Mouse (Mus musculus): ENCODE results near the gene Hnrnpul2. TPM values are rescaled to one million over a fixed set of nuclear protein-coding genes. Genes with fewer than 3 reads are reported as not detected.
"Not testable (repeated sequence)": the region's sequence is repeated elsewhere in the genome, so short reads cannot be mapped to it uniquely, and the experiment has no call there.

The Hnrnpul2 gene
- total RNA-seq, 2 experiments from 2014 or later, result 73.5 to 83.1 TPM

DNA sequence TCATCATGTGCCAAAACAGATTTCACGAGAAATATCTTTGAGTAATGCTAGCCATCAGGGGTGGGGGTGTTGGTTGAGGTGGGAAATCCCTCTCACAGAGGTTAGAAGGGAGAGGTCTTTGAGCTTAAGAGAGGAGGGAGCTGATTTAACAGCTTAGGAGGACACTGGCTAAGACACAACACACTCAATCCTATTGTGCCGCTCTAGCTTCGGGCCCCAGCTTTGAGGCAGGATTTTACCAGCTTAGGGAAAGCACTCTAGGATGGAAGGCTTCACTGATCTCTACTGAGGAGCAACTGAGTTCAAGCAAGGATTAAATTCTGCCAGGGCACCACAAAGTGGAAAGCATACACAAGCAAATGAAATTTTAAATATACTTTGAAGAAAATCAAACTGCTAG, 2.8 kb upstream of the Hnrnpul2 start:
- no peak for DNase-seq (ENCODE audit: low spot score in 2 of 2)

DNA sequence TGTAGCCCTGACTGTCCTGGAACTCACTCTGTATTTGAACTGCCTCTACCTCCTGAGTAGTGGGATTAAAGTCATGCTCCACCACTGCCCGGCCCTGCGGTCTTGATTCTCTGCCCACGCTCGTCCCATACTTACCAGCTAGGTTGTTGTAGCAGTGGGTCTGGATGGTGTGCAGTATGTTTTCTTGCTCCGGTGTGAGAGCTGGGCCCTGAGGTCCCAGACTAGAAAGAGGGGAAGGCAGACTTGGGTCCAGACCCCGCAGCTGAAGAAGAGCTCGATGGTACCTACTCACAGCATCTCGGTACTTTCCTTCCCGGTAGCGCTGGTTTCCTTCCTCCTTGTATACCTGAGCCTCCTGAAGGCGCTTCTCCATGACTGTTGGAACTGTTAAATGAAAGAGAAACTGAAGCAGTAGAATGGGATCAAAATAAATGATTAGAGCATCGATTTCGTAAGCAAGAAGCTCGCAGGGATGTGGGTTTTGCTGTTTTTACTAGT, 1.5 kb upstream of the Hnrnpul2 start:
- DNase-seq (ENCODE audit: low spot score in 2 of 2), result no peak

DNA sequence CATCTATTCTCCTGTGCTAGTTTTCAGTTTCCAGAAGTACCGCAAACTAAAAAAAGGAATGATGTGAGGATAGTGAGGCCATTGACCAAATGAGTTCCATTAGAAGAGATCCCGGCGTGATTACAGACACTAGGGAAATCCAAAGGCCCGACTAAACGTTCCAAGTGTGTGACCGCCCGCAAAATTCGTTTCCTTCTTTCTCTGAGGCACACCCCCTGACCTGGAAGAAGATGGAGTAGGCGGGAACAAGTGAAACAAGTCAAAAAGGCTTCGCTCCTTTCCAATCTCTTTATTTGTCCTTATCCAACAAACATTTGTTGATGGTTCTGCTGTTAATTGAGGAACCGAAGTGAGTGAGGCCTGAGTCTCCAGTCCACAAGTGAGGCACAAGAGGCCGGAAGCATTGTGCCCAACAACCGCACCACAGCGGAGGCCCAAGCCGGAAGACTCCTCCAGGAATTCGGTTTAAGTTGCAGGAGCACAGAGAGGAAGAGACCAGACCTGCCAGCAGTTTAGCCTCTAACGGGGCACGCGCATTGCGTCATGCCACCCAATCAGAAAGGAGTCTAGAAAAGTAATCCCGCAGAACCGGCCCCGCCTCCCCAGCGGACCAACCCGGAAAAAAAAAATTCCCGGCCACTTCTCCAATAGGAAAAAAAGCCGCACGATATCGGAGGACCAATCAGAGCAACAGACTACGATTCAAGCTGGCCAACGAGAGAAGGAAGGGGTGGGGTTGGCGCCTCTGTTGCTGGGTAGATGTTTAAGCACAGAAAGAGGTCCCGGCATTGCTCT, 812 bp upstream of the Hnrnpul2 start, which contains the start of gene Ttc9c:
TSS of gene Ttc9c (minus strand) at position 533 of the 795 bp plus-strand sequence.
- peak; percentile 76 to 92 for DNase-seq (ENCODE audit: low spot score in 2 of 2)

DNA sequence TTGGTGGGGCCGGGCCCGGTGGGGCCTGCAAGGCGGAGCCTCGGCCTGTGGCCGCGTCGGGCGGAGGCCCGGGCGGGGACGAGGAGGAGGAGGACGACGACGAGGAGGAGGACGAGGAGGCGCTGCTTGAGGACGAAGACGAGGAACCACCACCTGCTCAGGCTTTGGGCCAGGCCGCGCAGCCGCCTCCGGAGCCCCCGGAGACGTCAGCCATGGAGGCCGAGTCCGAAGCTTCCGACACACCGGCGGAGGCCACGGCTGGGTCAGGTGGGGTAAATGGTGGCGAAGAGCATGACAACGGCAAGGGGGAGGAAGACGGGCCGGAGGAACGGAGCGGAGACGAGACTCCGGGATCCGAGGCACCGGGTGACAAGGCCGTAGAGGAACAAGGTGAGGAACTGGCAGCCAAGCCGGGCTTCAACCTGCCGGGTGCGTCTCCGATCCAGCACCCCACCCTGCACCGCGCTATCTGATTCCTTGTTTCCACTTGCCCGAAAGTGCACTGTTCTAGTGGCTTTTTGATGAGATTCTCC, 680 bp downstream of the Hnrnpul2 start:
- DNase-seq (ENCODE audit: low spot score in 2 of 2), result peak in 1 of 2 experiments; percentile 30

DNA sequence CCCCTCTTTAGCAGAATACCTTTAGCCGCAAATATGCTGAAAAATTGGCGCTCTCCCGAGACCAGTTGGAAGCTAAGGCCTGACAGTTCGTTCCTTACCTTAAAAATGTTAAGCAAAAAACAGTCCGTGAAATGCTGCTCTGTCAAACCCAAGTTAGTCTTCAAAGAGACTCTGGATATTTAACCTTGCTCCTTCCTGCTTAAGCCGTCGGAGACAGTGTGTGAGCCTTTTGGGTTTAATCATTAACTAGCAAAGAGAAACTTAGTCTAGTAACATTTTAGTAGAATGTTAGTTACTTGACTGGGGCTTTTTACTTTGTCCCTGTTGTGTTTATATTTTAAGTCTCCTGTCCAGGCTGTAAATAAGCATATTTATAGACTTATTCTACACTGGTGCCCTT, 1.3 kb downstream of the Hnrnpul2 start:
- DNase-seq (ENCODE audit: low spot score in 2 of 2), result no peak

DNA sequence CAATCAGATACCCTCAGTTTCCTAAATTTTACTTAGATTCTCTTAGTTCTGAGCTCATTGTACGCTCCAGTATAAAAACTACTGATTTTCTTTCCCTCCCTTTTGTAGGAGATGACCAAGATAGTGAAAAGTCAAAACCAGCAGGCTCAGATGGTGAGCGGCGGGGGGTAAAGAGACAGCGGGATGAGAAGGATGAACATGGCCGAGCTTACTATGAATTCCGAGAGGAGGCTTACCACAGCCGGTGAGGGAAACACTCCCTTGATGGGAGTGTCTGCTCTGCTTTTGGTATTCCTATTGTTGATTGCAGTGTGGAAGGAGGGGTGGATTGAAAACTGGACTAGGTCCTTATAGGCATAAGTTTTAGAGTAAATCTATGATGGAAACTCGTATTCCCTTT, 2.9 kb downstream of the Hnrnpul2 start:
- no peak for DNase-seq (ENCODE audit: low spot score in 2 of 2)

DNA sequence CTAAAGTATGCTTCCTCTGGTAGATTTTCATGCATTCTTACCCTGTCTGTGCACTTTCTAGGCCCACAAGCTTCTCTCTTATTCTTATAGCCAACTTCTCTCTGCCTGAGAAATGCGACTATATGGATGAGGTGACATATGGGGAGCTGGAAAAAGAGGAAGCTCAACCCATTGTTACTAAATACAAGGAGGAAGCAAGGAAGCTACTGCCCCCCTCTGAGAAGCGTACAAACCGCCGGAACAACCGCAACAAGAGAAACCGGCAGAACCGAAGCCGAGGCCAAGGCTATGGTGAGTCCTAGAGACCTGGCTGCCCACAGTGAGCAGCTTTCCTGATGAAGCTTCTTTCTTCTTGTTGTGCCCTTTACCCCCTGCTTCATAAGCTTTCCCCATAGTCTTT, 9.8 kb downstream of the Hnrnpul2 start, which contains the start of gene AC129217.1:
TSS of gene AC129217.1 (plus strand) at position 114 of the 400 bp plus-strand sequence.
- DNase-seq (ENCODE audit: low spot score in 2 of 2), result no peak

DNA sequence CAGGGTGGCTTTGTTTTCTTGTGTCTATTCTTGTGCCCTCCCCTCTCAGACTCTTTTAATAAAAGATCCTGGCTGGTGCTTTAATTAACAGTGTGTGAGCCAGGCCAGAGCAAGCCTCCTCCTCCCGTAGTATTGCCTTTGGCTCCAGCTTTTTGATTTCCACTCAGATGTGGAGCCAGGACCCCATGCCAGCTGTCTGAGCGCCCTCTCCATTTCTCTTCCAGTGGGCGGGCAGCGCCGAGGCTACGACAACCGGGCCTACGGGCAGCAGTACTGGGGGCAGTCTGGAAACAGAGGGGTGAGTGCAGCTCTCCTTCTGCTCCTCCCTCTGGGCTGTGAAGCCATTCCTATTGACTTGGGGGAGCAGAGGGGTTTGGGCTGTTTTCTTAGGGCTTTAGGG, 10.9 kb downstream of the Hnrnpul2 start:
- DNase-seq (ENCODE audit: low spot score in 2 of 2), result no peak

DNA sequence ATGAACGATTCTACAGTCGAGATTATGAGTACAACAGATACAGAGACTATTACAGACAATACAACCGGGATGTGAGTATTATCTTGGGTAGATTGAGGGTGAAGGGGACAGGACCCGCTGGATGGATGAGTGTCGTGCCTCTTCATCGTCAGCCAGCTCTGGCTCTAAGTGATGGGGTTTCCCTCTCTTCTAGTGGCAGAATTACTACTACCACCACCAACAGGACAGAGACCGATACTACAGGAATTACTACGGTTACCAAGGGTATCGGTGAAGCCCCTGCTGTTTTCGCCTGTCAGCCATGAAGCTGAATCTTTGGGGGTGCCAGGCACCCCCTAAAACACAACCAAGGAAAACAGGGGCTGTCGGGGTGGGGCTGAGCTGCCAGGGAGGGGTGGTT, 11.5 kb downstream of the Hnrnpul2 start:
- DNase-seq (ENCODE audit: low spot score in 2 of 2), result no peak

DNA sequence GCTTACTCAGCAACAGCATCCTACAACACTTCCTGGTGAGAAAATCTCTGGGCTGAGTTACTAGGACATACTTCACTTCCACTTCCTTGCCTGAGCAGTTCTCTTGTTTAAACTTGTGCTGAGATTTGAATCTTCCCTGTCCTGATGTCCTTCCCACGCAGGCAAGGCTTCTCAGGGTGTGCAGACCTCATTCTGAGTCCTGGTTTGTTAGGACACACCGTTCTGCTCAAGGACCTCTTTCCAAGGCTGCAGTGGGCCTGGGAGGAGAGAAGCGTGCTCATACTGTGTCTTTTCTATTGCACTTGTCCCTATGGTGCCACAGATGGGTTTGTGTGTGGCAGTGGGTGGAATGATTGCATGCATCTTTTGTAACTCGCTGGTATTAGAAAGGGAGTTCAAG, 13.2 kb downstream of the Hnrnpul2 start:
- DNase-seq (ENCODE audit: low spot score in 2 of 2), result no peak

DNA sequence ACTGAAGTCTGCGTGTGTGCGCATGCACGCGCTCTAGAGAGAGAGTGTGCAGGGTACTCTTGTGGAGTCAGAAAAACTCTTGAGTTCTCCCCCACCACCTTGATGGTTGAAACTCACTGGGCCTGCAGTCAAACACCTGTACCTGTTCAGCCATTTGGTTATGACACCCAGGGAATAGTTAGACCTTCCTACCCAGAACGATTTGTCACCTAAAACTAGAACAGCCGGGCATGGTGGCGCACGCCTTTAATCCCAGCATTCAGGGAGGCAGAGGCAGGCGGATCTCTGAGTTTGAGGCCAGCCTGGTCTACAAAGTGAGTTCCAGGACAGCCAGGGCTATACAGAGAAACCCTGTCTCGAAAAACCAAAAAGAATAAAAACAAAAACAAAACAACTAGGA, 16.5 kb downstream of the Hnrnpul2 start:
- DNase-seq (ENCODE audit: low spot score in 2 of 2), result not testable (repeated sequence)

DNA sequence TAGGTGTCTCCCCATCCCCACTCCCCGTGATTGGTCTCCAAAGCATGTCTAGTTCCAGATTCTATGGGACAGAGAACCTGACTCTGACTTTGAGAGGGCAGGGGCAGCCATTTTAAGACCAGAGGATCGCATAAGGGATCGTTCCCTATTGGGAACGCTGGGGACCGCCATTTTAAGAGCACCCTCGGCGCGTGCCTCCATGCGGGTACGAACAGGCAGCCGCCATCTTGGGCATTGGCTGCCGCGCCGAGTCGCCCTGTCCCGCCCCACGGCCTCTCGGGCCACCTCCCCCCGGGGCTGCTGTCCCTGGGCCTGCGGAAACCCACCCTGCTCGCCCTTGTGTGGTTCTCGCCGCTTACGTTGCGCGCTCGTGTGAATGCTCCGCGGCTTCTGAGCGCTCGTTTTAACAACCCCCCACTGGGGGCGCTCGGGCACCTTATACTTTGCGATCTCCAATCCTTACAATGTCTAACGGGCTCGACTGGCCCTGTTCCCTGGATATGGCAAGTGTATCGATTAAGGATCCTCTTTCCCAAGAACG, 17.5 kb downstream of the Hnrnpul2 start, which contains the start of gene Bscl2:
TSS of gene Bscl2 (plus strand) at position 217 of the 541 bp plus-strand sequence.
- DNase-seq (ENCODE audit: low spot score in 2 of 2), result peak; percentile 58 to 72

DNA sequence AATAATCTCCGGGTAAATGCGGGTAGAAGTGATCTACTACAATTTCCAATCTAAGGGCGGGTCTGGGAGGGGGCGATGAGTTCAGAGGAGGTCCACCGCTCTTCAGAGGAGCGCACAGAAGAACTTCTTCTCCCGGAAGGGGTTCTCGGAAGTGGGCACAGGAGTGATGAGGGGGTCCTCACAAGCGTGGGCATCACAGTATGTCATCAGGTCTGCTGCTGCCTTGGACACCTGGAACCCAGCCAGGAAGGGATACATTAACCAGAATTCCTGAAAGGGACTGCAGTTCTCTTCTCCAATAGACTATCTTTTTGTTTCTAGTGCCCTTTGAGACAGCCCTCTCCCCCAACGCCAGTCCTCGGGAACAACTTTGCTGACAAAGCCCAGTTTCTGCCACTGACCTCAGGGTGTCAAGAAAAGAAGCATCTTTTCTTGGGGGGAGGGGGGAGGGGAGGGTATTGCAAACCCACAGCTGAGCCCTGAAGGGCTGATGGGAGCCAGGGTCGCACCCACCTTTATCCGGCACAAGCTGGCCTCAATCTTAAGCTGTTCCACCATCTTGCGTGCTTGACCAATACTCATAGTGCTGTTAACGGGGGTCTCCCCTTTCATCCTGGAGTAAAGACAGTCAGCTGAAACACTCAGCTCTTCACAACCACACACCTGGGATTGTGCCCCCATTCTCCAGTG, 18.4 kb downstream of the Hnrnpul2 start:
- DNase-seq (ENCODE audit: low spot score in 2 of 2), result no peak

DNA sequence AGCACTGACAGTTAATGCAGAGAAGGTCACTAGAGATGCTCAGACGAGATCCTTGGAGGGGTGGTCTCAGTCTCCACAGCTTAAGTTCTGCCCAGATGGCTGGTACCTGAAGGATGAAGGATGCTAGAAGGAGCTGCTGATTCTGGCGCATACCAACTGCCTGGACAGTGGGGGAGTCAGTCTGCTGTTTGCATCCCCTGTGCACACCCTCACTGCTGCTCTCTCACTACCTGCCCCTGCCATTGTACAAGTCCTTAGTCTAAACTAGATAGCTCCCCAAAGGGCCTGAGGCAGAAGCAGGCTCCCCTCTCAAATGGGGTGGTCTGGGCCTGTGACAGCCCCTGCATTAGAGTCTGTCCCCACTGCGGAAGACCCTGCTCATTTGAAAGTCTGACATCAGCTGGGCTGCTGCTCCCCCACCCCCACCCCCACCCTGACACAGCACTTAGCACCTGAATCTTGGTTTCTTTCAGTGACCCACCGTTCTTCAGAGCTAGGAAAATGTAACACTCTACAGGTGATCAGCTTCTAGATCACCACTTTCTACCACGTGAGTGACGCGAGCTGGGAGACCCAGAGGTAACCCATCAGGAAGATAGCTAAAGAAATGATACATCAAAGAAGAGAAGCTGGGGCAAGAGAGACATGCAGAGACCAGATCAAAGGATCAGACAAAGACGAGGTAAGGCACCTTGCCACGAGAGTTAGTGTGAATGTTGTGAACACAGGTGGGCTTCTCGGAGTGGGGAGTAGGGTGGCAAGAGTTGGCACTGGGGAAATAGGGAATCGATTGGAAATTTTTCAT, 19.5 kb downstream of the Hnrnpul2 start, which contains the start of gene Gng3:
TSS of gene Gng3 (minus strand) at position 92 of the 805 bp plus-strand sequence.
- DNase-seq (ENCODE audit: low spot score in 2 of 2), result no peak

DNA sequence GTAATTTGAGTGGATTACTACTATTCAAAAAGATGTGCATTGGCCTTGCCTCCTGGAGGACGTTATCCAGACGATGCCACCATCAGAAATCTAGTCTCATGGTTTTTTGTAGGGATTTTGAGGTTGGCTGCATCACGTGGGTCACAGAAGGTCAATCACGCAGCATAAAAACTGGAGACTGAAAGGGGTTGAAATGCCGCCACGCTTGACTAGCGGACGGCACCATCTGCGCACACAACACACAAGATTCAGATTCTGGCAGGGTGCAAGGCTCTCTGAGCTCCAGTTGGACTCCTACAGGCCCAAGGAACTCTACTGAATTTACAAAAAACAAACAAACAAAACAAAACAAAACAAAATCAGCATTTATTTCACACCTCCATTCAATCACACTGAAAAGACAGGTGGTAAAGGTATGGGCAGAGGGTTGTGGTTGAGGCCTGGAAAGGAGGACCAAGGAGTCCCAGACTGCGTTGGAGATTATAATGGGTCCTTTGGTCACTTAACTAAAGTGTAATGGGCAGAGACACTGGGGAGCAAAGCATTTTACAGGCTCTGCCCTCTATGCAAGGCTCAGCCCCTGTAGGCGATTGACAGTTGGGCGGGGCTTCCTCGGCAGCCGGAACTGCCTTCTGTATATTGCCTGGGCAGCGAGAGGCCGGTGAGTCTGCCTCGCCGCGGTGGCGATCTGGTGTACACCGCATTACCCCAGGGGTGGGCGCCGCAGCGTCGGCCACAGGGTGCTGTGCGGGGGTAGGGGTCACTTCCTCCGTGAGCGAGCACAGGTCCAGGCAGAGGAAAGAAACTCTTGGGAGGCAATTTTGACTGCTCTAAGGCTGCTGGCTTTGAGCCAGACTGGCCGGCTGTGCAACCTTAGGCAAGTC, 20.3 kb downstream of the Hnrnpul2 start:
- peak in 1 of 2 experiments; percentile 70 for DNase-seq (ENCODE audit: low spot score in 2 of 2)

DNA sequence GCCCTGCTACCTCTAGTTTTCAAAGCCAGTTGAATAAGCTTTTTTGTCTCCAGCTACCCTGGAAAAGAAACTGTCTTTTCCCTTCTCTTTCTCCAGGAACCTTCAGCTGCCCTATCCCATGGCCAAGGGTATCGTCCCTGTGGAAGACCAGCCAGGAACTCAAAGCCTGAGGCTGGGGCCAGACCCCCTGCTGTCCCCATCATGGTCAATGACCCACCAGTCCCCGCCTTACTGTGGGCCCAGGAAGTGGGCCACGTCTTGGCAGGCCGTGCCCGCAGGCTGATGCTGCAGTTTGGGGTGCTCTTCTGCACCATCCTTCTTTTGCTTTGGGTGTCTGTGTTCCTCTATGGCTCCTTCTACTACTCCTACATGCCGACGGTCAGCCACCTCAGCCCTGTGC, 21.2 kb downstream of the Hnrnpul2 start:
- no peak for DNase-seq (ENCODE audit: low spot score in 2 of 2)

DNA sequence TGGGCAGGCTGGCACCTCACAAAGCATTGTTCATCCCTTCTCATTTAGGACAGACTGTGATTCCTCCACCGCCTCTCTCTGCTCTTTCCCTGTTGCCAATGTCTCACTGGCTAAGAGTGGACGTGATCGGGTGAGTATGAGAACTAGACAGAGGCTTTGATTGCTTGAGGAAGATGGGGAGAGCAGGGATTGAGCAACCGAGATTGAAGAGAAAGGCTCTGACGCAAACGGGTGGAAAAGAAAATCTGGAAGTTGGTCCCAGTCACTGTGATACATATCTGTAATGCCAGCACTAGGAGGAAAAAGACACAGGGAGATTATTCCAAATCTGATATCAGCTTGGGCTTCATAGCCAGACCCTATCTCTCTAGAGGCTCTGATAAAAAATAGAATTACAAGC, 23.2 kb downstream of the Hnrnpul2 start:
- no peak for DNase-seq (ENCODE audit: low spot score in 2 of 2)

DNA sequence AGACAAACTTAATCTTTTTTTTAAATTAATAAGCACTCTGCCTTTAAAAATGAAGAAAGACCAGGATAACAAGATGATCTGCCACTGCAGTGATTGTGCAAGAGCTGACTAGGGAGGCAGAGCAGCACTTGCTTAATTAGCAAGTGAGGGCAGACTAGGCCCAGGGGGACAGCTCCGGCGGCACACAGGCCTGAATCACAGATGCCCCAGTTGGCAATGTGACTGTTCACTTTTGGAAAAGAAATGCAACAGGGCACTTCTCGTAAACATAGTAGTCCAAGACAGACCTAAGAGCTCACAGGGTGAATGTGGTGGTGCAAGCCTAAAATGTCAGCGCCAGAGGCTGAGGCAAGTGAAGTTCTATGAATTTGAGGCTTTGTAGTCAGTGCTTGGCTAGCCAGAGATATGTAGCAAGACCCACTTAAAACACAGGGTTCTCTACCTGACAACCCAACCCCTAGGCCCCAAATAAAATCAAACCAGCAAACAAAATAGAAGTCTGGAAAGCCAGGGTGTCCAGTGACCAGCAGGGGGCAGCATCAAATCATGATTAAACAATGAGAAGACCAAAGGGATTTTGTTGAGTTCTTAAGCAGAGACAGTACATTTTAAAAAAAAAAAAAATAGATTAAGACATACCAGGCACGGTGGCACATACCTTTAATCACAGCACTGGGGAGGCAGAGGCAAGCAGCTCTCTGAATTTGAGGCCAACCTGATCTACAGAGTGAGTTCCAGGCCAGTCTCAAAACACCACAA, 24.7 kb downstream of the Hnrnpul2 start:
- DNase-seq (ENCODE audit: low spot score in 2 of 2), result peak in 1 of 2 experiments; percentile 75

DNA sequence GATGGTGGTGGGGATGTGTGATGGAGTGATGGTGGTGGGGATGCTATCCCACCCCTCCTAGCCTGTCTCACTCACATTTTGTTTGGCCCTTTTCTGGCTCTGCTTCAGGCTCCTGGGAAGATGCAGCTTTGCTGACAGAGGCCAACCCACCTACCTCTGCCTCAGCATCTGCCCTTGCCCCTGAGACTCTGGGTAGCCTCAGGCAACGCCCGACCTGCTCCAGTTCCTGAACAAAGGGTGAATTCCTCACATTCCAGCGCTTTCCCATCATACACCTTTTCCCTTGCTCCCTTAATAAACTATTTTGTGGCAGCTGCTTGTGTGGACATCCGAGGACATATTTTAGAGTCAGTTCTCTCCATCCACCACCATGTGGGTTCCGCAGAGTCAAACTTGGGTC, 28.5 kb downstream of the Hnrnpul2 start:
- DNase-seq (ENCODE audit: low spot score in 2 of 2), result no peak
